Mouse (Mus musculus) heart, embryonic 12.5 days (tissue): Measurements from ENCODE around the gene 1810010H24Rik. TPM values are rescaled to one million over a fixed set of nuclear protein-coding genes. Genes with fewer than 3 reads are reported as not detected.

ENCODE experiments used
- ATAC-seq: fragments of 200-750 bp; cut with Nextera tagmentation; 2 replicates; pipeline ENCODE4 v1.8.0; 2017; ENCODE audit warnings: moderate TSS enrichment, moderate library complexity; ENCODE audit not compliant: insufficient number of reproducible peaks, low FRiP score
- H3K27ac ChIP-seq: fragments of 300-500 bp; sonication (generic); 2 replicates; pipeline ENCODE4 v1.5.1; 2016; ENCODE audit warnings: mild to moderate bottlenecking, moderate library complexity; ENCODE audit not compliant: poor library complexity, severe bottlenecking
- H3K27me3 ChIP-seq: fragments of 300-500 bp; sonication (generic); replicated peaks from 2 replicates; pipeline ENCODE4 v1.6.1; 2016; ENCODE audit warnings: mild to moderate bottlenecking, moderate library complexity
- H3K36me3 ChIP-seq: fragments of 300-500 bp; sonication (generic); 2 replicates; pipeline ENCODE4 v1.6.1; 2016; ENCODE audit warnings: mild to moderate bottlenecking, moderate library complexity
- H3K4me1 ChIP-seq: fragments of 300-500 bp; sonication (generic); replicated peaks from 2 replicates; pipeline ENCODE4 v1.6.1; 2016; ENCODE audit warnings: mild to moderate bottlenecking
- H3K4me2 ChIP-seq: fragments of 300-500 bp; sonication (generic); 2 replicates; pipeline ENCODE4 v1.6.1; 2016; ENCODE audit warnings: mild to moderate bottlenecking, moderate library complexity
- H3K4me3 ChIP-seq: fragments of 300-500 bp; sonication (generic); 2 replicates; pipeline ENCODE4 v1.5.1; 2016; ENCODE audit warnings: mild to moderate bottlenecking
- H3K9ac ChIP-seq: fragments of 300-500 bp; sonication (generic); 2 replicates; pipeline ENCODE4 v1.6.1; 2016; ENCODE audit warnings: mild to moderate bottlenecking, moderate library complexity
- H3K9me3 ChIP-seq: fragments of 300-500 bp; sonication (generic); replicated peaks from 2 replicates; pipeline ENCODE4 v1.6.1; 2016; ENCODE audit warnings: mild to moderate bottlenecking, moderate library complexity
- WGBS: fragments of 180-500 bp; shearing (Covaris S2); methylation state at CpG from one replicate; pipeline ENCODE4 v1.1.7; 2016; 5-methylcytosine and 5-hydroxymethylcytosine counted together
- polyA plus RNA-seq: library from polyadenylated mRNA; unstranded; fragments of >200 nt; fragmentation: Nextera tagmentation; extraction: Ambion mirVana; gene quantifications from 2 replicates; pipeline ENCODE4 v1.2.1, GENCODE M21; 2016

Gene 1810010H24Rik
- polyA plus RNA-seq, 1 experiment from 2014 or later, result 2.2 TPM

DNA sequence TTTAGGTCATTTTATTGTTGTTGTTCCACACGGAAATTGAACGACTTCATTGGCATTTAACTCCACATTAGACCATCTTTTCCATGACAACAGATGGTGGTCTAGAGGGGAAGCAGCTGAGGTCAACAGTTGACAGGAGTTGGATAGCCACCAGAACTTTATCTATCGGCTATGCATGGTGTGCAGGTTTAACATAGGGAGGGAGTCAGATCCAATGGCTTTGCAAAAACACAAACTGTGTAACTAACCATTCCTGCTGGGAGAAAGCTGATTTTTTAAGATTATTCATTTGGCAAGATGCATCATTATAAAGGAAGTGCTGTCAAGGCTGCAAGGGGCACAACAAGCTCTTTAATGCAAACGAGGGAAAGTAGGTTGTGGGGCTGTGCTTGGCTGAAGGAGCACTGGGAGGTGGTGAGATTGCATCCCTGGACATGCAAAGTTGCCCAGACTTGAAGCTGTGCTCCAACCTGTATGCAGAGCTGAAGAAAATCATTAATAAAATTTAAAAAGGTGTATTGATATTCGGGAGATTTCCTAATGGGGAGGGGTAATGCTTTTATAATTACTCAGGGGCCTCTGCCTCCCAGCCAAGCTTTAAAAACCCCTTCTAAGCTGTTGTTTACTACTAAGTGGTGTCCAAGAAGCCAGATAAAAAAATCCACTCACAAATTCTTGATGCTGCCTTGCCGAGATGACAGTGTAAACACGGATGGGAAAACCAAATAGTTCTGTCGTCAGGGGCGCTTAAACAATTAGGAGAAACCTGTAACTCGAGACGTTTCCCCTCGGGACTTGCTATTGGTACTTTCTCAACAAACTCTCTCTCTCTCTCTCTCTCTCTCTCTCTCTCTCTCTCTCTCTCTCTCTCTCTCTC lies 1.3 kb downstream of the 1810010H24Rik start:
- Histone ChIP-seq H3K4me1 (peaks cover 20% of the 10 kb centered on the region), H3K4me3 (peak overlapping the region; percentile 82), H3K9me3 (no peaks in the 10 kb centered on the region), H3K4me2 (peak overlapping the region; percentile 99), H3K36me3 (no peaks in the 10 kb centered on the region), H3K9ac (no peak overlapping the region), H3K27me3 (peaks cover 10% of the 10 kb centered on the region), H3K27ac (no peak overlapping the region)
- no peak for ATAC-seq
- 10% methylated on average over 12 of the region's 12 CpGs for WGBS

GRCm38 (mm10) chr11:107027431-107028274 lies 2.2 kb downstream of the 1810010H24Rik start:
- Histone ChIP-seq H3K9ac (peak overlapping the region; percentile 84), H3K9me3 (no peaks in the 10 kb centered on the region), H3K27ac (peak overlapping the region; percentile 65), H3K27me3 (peaks cover 9% of the 10 kb centered on the region), H3K4me1 (peaks cover 20% of the 10 kb centered on the region), H3K4me2 (peak overlapping the region; percentile 99), H3K36me3 (peaks cover 4% of the 10 kb centered on the region; the same call in 1 of the 2 replicates), H3K4me3 (peak overlapping the region; percentile 82)
- peak; percentile 90 for ATAC-seq
- WGBS, result 4% methylated on average over 107 of the region's 107 CpGs

DNA sequence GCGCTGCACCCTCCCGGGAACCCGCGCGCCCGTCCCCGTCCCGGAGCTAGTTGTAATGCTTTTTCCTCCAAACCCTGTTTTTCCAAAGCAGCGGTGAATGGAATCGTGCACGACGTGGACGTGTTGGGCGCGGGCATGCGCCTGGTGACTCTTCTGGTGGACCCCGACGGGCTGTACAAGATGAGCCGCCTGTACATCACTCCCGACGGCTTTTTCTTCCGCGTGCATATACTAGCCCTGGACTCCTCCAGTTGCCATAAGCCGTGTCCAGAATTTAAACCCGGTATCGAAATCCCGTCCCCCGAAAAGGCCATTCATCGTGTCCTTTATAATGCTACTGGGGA lies 2.8 kb downstream of the 1810010H24Rik start:
- H3K36me3 ChIP-seq, result peaks cover 5% of the 10 kb centered on the region; the same call in 1 of the 2 replicates
- peak; percentile 59 for ATAC-seq
- 5% methylated on average over 29 of the region's 29 CpGs for WGBS

DNA sequence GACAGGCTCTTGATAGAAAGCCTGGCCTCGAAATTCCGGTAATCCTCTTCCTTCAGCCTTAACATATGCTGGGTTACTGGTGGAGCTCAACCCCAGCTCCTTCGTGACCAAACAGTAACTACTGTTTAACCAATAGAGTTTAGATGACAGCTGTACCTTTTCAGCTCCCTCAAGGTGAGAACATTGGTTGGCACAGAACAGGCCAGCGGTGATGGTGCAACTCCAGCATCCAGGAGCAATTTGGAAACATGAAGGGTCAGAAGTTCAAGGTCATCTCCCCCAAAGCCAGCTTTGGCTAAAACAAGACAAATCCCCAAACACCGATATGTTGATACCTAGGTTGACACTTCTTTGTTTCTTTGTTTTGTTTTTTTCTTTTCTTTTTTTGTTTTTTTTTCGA lies 3.3 kb downstream of the 1810010H24Rik start:
- ATAC-seq, result no peak
- H3K9ac ChIP-seq, result peak overlapping the region; percentile 84; the same call in 1 of the 2 replicates
- H3K9me3 ChIP-seq, result no peaks in the 10 kb centered on the region
- H3K4me2 ChIP-seq, result peak overlapping the region; percentile 99
- peaks cover 5% of the 10 kb centered on the region; the same call in 1 of the 2 replicates for H3K36me3 ChIP-seq
- H3K27ac ChIP-seq, result no peak overlapping the region
- peak overlapping the region; percentile 82 for H3K4me3 ChIP-seq
- peaks cover 7% of the 10 kb centered on the region; the same call in 1 of the 2 replicates for H3K27me3 ChIP-seq
- peaks cover 20% of the 10 kb centered on the region for H3K4me1 ChIP-seq
- 65% methylated on average over 6 of the region's 6 CpGs for WGBS

More for the DNA sequence above, 2.8 kb downstream of the 1810010H24Rik start:
- peak overlapping the region; percentile 99 for H3K4me2 ChIP-seq
- H3K9me3 ChIP-seq, result no peaks in the 10 kb centered on the region
- H3K27me3 ChIP-seq, result peaks cover 7% of the 10 kb centered on the region; the same call in 1 of the 2 replicates
- peaks cover 20% of the 10 kb centered on the region for H3K4me1 ChIP-seq
- H3K27ac ChIP-seq, result peak overlapping the region; percentile 44; the same call in 1 of the 2 replicates
- H3K9ac ChIP-seq, result peak overlapping the region; percentile 84
- peak overlapping the region; percentile 82 for H3K4me3 ChIP-seq

DNA sequence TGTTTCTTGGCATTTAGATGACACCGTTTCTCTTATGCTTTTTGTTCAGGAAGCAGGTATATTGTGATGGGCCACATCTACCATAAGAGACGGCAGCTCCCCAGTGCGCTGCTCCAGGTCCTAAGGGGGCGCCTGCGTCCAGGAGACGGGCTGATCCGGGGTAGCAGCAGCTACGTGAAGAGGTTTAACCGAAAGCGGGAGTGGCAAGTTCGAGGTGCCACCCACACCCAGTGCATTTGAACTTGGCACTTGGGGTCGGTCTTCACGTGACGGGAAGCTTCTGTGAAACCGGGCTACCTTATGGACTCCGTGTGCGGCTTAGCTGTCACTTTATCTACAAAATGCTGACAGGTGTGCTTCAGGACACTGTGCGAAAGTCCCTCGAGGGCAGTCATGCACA lies 4.1 kb downstream of the 1810010H24Rik start:
- 51% methylated on average over 19 of the region's 19 CpGs for WGBS
- no peak overlapping the region for H3K9ac ChIP-seq

GRCm38 (mm10) chr11:107031635-107032034 lies 6.2 kb downstream of the 1810010H24Rik start:
- Histone ChIP-seq H3K27me3 (no peaks in the 10 kb centered on the region), H3K4me3 (no peak overlapping the region), H3K36me3 (peaks cover 19% of the 10 kb centered on the region), H3K9me3 (no peaks in the 10 kb centered on the region), H3K4me2 (no peak overlapping the region), H3K4me1 (peaks cover 7% of the 10 kb centered on the region), H3K27ac (no peak overlapping the region), H3K9ac (no peak overlapping the region)
- ATAC-seq, result no peak
- WGBS, result 46% methylated on average over 7 of the region's 7 CpGs

More for the DNA sequence above, 4.1 kb downstream of the 1810010H24Rik start:
- no peak overlapping the region for H3K4me3 ChIP-seq
- no peak overlapping the region for H3K4me2 ChIP-seq
- ATAC-seq, result no peak
- 0 out of 2 replicates have a peak, but pooled peaks cover under 1% of the 10 kb centered on the region for H3K27me3 ChIP-seq
- no peak overlapping the region for H3K27ac ChIP-seq
- peaks cover 20% of the 10 kb centered on the region for H3K4me1 ChIP-seq
- H3K9me3 ChIP-seq, result no peaks in the 10 kb centered on the region
- H3K36me3 ChIP-seq, result peaks cover 5% of the 10 kb centered on the region; the same call in 1 of the 2 replicates

DNA sequence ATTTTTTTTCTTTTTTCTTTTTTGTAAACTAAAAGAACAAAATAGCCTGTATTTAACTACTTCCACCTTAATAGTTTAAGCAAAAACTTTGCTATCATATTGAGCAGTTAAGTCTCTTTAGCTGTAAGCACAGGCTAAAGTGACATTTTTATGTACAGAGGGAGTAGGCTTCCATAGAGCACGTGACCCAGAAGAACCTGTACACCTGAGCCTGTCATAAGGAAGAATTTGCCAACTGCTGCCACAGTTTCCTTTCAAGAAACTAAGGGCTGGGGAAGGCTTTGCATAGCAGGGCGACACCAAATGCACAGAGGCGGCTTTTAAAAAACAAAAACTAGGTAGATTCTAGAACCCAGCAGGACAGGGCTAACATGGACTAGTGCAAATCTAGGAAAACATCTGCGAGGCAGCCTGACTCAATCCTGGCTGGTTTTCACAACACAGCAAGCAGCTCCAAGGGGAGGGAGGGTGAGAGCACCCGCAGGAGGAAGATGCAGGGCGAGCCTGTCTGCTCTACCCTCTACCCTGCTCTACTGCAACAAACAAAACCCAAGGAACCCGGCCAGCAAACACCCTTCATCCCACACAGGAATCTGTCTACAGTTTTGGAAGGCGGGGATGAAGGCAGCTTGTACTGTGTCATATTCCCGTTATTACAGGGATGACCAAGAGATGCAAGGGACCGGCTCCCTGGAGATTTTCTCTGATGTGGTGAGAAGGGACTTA lies 8.8 kb downstream of the 1810010H24Rik start:
- no peak overlapping the region for H3K27ac ChIP-seq
- peaks cover 45% of the 10 kb centered on the region for H3K36me3 ChIP-seq
- ATAC-seq, result no peak
- H3K4me1 ChIP-seq, result peaks cover 4% of the 10 kb centered on the region; the same call in 1 of the 2 replicates
- H3K9me3 ChIP-seq, result no peaks in the 10 kb centered on the region
- no peaks in the 10 kb centered on the region for H3K27me3 ChIP-seq
- H3K4me2 ChIP-seq, result no peak overlapping the region
- H3K4me3 ChIP-seq, result no peak overlapping the region
- 83% methylated on average over 10 of the region's 10 CpGs for WGBS
- no peak overlapping the region for H3K9ac ChIP-seq

DNA sequence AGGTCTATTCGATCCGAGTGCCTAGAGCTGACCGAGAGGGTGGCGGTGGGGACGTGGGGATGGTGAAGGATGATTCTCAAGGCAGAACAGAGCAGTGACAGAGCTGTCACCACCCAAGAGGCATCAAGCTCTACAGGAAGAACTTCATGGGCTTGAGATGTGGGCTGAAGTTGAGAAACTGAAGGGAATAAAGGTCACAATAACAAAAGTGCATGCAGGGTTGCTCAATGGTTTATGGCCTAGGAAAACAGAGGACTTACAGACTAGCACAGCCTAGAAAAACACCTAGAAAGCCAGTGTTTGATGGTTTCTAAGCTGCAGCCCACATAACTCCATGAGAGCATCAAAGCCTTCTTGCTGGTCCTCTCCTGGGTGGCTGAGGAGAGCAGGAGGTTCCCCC lies 13.9 kb downstream of the 1810010H24Rik start:
- 86% methylated on average over 5 of the region's 5 CpGs for WGBS

GRCm38 (mm10) chr11:107041396-107041795 lies 15.9 kb downstream of the 1810010H24Rik start:
- Histone ChIP-seq H3K4me3 (no peak overlapping the region), H3K36me3 (peaks cover 81% of the 10 kb centered on the region), H3K27ac (no peak overlapping the region), H3K9me3 (no peaks in the 10 kb centered on the region), H3K4me2 (no peak overlapping the region), H3K4me1 (peaks cover 4% of the 10 kb centered on the region; the same call in 1 of the 2 replicates), H3K27me3 (no peaks in the 10 kb centered on the region), H3K9ac (no peak overlapping the region)
- 89% methylated on average over 3 of the region's 3 CpGs for WGBS
- ATAC-seq, result no peak

More for the DNA sequence above, 13.9 kb downstream of the 1810010H24Rik start:
- H3K4me1 ChIP-seq, result peaks cover 4% of the 10 kb centered on the region; the same call in 1 of the 2 replicates
- no peaks in the 10 kb centered on the region for H3K9me3 ChIP-seq
- H3K27me3 ChIP-seq, result no peaks in the 10 kb centered on the region
- no peak overlapping the region for H3K4me3 ChIP-seq
- H3K4me2 ChIP-seq, result no peak overlapping the region
- no peak for ATAC-seq
- H3K27ac ChIP-seq, result no peak overlapping the region
- H3K36me3 ChIP-seq, result peaks cover 81% of the 10 kb centered on the region
- no peak overlapping the region for H3K9ac ChIP-seq

- H3K9me3 ChIP-seq, result no peaks in the 10 kb centered on the region
- H3K36me3 ChIP-seq, result peaks cover 76% of the 10 kb centered on the region
- no peak overlapping the region for H3K4me3 ChIP-seq
- H3K27ac ChIP-seq, result no peak overlapping the region
- no peaks in the 10 kb centered on the region for H3K27me3 ChIP-seq
- H3K4me2 ChIP-seq, result no peak overlapping the region
- no peak for ATAC-seq
- WGBS, result 91% methylated on average over 11 of the region's 11 CpGs
- peaks cover 4% of the 10 kb centered on the region; the same call in 1 of the 2 replicates for H3K4me1 ChIP-seq
- no peak overlapping the region for H3K9ac ChIP-seq
These were observed 17.9 kb downstream of the 1810010H24Rik start for GRCm38 (mm10) chr11:107043361-107043760.
